Mouse (Mus musculus): ENCODE results near the gene Olfr311.

DNA sequence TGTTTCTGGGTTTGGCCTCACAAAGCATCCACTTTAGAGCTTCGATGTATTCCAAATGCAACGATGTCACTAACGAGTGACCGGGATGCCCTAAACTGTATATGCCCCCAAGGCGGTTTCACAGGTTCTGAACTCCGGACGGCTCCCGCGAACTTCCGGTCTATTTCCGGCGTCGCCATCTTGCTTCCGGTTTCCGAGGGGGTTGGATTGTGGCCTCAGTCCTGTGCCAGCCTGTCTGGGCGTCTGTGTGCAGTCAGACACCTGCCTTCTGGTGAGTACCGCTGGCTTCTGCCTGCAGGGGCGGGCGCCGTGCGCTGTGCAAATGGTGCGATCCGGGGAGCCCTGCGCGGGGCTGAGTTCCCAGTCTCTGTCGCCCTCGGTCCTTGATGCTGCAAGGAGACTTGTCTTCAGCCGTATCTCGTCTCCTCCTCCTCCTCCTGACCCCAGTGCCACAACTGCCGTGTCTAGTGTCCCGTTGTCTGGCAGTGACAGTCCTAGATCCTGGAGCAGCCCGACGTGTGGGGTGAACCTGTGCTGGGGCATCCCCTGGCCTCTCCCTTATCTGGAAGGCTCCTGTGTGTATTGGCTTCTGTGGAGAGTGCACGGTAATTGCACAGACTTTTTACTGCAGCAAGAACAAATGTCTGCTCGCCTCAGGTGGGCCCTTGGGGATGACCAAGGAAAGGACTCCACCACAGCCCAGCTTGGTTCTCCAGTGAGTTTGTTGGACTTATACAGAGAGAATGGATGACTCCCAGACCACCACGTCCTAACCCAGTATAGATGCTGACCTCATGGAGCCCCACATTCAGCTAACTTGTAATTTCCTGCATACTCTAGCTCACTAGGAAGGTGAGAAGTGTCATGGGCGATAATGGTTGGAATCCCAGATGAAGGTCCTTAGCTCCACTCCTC, 28.2 kb downstream of the Olfr311 start, which contains the start of gene 2810021J22Rik:
- TF ChIP-seq CTCF (IDR thresholded peaks at IDR 0.05): peak; percentile 35
- TF ChIP-seq POLR2A (IDR thresholded peaks at IDR 0.05; ENCODE audit: insufficient read depth, low read depth, low read length): peak; percentile 36; the same call in 1 of the 2 replicates
- no peak for TF ChIP-seq EP300 (IDR thresholded peaks at IDR 0.05; ENCODE audit: insufficient read depth, low read depth, low read length)
